Mouse (Mus musculus): ENCODE measurements around the gene Mef2d.

DNA sequence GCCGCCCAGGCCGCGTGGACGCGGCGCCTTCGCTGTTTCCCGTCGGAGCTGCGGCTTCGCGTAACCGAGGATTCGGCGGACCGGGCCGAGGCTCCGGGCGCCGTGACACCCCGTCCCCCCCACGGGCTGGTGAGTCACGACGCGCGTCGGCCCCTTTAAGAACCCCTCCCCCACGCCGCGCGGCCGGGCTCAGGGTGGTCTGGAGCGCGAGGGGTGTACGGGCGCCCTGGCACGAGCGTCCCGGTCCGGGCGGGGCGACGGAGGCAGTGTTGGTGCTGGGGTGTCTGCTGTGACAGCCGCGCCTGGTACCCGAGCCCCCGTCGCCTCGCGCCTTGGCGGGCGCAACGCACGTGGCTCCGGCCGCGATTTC lies 359 bp downstream of the Mef2d start:
- TF ChIP-seq EP300 (IDR thresholded peaks at IDR 0.05; ENCODE audit: low read depth), result no peak
- TF ChIP-seq CTCF (IDR thresholded peaks at IDR 0.05; ENCODE audit: low read depth), result no peak

Measured in liver, embryonic 14.5 days (tissue).